Mouse (Mus musculus): ENCODE results near the gene Cdc42se2. TPM values are rescaled to one million over a fixed set of nuclear protein-coding genes. Genes with fewer than 3 reads are reported as not detected.
A peak's percentile ranks its signal among the peaks of the same experiment; 100 is the strongest.

Gene Cdc42se2
- total and polyA plus RNA-seq, 2 experiments from 2014 or later, result 137 to 150 TPM

- Histone ChIP-seq H3K9me3 (ENCODE audit: low read length) (no peaks in the 10 kb centered on the region), H3K36me3 (ENCODE audit: insufficient read depth) (peaks cover 4% of the 10 kb centered on the region; the same call in 1 of the 2 replicates), H3K27me3 (ENCODE audit: insufficient read depth, low read length) (no peaks in the 10 kb centered on the region), H3K4me1 (ENCODE audit: insufficient read depth) (no peaks in the 10 kb centered on the region), H3K4me3 (ENCODE audit: low read depth, low read length) (no peak overlapping the region), H3K27ac (ENCODE audit: low read depth, low read length) (no peak overlapping the region), H3K9ac (no peak overlapping the region), H3K4me2 (ENCODE audit: low read depth) (no peak overlapping the region)
- ATAC-seq, result no peak
- WGBS, result 85% methylated on average over 2 of the region's 2 CpGs
- no peak for DNase-seq
- TF ChIP-seq CTCF (IDR thresholded peaks at IDR 0.05; ENCODE audit: low read depth), result no peak
These were observed 59.1 kb downstream of the Cdc42se2 start for GRCm38 (mm10) chr11:54728371-54728770.

DNA sequence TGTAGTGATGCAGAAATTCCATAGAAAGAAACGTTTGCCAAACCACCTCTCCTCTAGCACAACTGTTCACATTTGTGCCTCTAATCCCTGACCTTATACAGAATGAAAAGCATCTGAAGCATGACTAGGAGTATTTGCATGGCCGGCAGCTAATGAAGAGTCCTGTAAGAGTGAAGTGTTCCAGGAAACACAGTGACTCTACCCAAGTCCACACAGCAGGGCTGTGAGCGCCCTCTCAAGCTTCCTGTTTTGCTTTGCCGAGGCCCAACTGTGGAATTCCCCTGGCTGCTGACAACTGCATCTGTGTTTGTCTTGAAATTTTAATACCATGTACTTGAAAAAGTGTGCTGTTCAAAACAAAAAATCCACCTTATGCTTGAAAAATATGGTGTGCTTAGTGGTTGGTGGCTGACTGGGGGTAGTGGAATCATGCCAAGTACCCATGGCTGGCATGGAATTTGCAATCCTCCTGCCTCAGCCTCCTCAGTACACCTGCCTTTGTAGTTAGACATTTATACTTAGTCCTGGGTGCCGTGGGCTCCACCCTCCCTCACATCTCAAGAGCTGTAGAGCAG is 60.1 kb downstream of the Cdc42se2 start:
- Histone ChIP-seq H3K4me2 (ENCODE audit: low read depth) (no peak overlapping the region), H3K9me3 (ENCODE audit: low read length) (no peaks in the 10 kb centered on the region), H3K36me3 (ENCODE audit: insufficient read depth) (peaks cover 10% of the 10 kb centered on the region), H3K4me3 (ENCODE audit: low read depth, low read length) (no peak overlapping the region), H3K9ac (no peak overlapping the region), H3K27ac (ENCODE audit: low read depth, low read length) (no peak overlapping the region), H3K27me3 (ENCODE audit: insufficient read depth, low read length) (no peaks in the 10 kb centered on the region), H3K4me1 (ENCODE audit: insufficient read depth) (no peaks in the 10 kb centered on the region)
- DNase-seq (no peak), ATAC-seq (no peak)
- 62% methylated on average over 5 of the region's 5 CpGs for WGBS
- TF ChIP-seq CTCF (IDR thresholded peaks at IDR 0.05; ENCODE audit: low read depth), result no peak

DNA sequence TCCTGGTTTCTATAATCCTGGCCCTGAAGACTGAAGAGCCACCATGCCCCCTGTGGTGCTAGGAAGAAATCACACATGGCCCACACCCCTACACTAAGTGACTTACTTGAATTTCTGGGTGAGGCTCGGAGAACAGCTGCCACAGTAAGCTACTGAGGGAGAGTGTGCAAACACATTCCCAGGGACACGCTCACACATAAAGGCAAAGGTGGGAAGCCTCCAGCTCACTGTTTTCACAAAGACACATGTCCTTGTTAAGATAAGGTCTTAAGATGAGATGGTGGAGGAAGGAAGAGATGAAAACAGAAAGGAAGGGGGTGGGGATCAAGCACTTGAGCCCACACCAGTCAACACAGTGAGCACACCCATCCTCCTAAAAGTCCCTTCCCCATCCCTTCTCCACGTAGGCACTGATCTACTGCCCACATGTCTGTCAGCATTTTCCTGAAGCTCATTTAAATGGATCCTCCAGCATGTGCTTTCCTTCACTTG is 60.9 kb downstream of the Cdc42se2 start:
- no peak for ATAC-seq
- Histone ChIP-seq H3K36me3 (ENCODE audit: insufficient read depth) (peaks cover 18% of the 10 kb centered on the region), H3K9ac (no peak overlapping the region), H3K4me3 (ENCODE audit: low read depth, low read length) (no peak overlapping the region), H3K27me3 (ENCODE audit: insufficient read depth, low read length) (no peaks in the 10 kb centered on the region), H3K9me3 (ENCODE audit: low read length) (no peaks in the 10 kb centered on the region), H3K4me1 (ENCODE audit: insufficient read depth) (no peaks in the 10 kb centered on the region), H3K4me2 (ENCODE audit: low read depth) (no peak overlapping the region), H3K27ac (ENCODE audit: low read depth, low read length) (no peak overlapping the region)
- no peak for DNase-seq
- 86% methylated on average over 3 of the region's 3 CpGs for WGBS
- TF ChIP-seq CTCF (IDR thresholded peaks at IDR 0.05; ENCODE audit: low read depth), result no peak

DNA sequence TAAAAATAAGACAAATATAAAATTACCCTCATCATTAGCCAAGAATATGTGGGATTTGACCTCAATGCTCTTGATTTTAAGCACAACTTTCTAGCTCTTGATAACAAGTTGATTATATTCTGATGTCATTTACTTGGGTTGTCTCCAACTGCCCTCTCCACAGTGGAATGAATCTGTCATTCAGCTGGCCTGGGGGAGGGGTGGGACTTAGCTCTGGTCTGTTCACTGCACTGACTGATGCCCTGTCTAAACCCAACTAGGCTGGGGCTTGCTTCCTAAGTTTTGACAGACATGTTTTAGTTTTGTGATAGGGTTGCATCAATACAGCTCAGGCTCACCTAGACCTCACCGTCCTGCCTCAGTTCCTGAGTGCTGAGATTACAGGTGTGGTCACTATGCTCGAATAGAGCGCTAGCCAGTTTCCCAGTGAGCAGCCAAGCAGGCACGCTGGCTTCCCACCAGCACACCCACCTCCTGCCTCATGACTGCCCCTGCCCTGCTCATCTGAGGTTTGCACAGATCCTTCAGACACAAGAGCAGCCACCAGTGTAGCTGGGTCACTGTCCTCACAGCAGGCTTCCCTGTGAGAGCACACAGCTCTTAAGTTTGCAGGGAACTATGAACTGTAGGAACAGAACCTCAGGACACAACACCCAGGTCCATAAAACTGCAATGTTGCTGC is 63.0 kb downstream of the Cdc42se2 start:
- no peak overlapping the region for H3K4me2 ChIP-seq (ENCODE audit: low read depth)
- H3K9me3 ChIP-seq (ENCODE audit: low read length), result no peaks in the 10 kb centered on the region
- peak; percentile 59; the same call in 1 of the 2 replicates for ATAC-seq
- H3K27me3 ChIP-seq (ENCODE audit: insufficient read depth, low read length), result no peaks in the 10 kb centered on the region
- no peak for TF ChIP-seq CTCF (IDR thresholded peaks at IDR 0.05; ENCODE audit: low read depth)
- H3K27ac ChIP-seq (ENCODE audit: low read depth, low read length), result no peak overlapping the region
- WGBS, result 53% methylated on average over 4 of the region's 4 CpGs
- H3K9ac ChIP-seq, result no peak overlapping the region
- H3K4me1 ChIP-seq (ENCODE audit: insufficient read depth), result no peaks in the 10 kb centered on the region
- peak; percentile 45 for DNase-seq
- H3K36me3 ChIP-seq (ENCODE audit: insufficient read depth), result peaks cover 28% of the 10 kb centered on the region
- H3K4me3 ChIP-seq (ENCODE audit: low read depth, low read length), result no peak overlapping the region

DNA sequence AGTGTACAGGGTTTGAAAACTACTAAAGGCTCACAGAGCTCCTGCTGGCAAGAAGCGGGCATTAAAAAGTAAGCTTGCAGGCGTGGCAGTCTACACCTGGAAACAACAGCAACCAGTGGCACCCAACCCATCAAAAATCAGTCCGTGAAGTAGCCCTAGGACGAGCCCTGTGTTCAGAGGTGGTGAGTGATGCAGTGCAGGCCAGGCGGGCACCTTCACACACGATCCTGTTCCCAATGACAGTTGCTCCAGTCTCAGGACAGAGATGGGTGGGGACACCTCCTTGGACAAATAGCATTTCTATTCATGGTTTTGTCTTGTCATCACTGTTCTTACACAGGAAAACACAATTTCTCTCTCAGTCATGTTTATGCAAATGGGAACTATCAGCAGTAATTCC is 65.4 kb downstream of the Cdc42se2 start:
- no peak overlapping the region for H3K4me2 ChIP-seq (ENCODE audit: low read depth)
- H3K27ac ChIP-seq (ENCODE audit: low read depth, low read length), result no peak overlapping the region
- WGBS, result 94% methylated on average over 6 of the region's 6 CpGs
- TF ChIP-seq CTCF (IDR thresholded peaks at IDR 0.05; ENCODE audit: low read depth), result no peak
- ATAC-seq (no peak), DNase-seq (no peak)
- H3K4me3 ChIP-seq (ENCODE audit: low read depth, low read length), result no peak overlapping the region
- H3K4me1 ChIP-seq (ENCODE audit: insufficient read depth), result no peaks in the 10 kb centered on the region
- H3K9me3 ChIP-seq (ENCODE audit: low read length), result no peaks in the 10 kb centered on the region
- H3K27me3 ChIP-seq (ENCODE audit: insufficient read depth, low read length), result no peaks in the 10 kb centered on the region
- H3K36me3 ChIP-seq (ENCODE audit: insufficient read depth), result peaks cover 35% of the 10 kb centered on the region
- no peak overlapping the region for H3K9ac ChIP-seq

- H3K36me3 ChIP-seq (ENCODE audit: insufficient read depth), result peaks cover 49% of the 10 kb centered on the region
- H3K27ac ChIP-seq (ENCODE audit: low read depth, low read length), result no peak overlapping the region
- WGBS, result 89% methylated on average over 3 of the region's 3 CpGs
These were observed 68.9 kb downstream of the Cdc42se2 start for GRCm38 (mm10) chr11:54718601-54719000.

DNA sequence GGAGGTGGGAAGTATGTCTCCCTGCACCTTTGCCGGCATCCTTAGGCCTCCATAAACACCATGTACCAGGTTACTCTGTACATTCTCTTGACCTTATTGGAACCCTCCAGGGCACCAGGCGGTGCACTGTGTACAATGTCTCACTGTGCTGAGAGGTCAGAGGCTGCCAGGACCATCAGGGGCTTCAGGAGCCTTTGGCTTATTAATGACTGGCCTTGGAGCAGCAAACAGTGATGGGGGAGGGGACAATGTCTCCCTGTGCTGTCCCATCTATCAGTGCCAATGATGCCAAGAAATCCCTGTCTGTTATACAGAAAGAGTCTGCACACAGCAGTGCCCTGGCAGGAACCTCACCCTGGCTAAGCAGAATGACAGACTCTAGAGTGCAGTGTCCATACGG is 69.6 kb downstream of the Cdc42se2 start:
- WGBS, result 88% methylated on average over 3 of the region's 3 CpGs
- no peaks in the 10 kb centered on the region for H3K9me3 ChIP-seq (ENCODE audit: low read length)
- H3K4me1 ChIP-seq (ENCODE audit: insufficient read depth), result no peaks in the 10 kb centered on the region
- peaks cover 45% of the 10 kb centered on the region for H3K36me3 ChIP-seq (ENCODE audit: insufficient read depth)
- DNase-seq (no peak), ATAC-seq (no peak)
- H3K9ac ChIP-seq, result no peak overlapping the region
- H3K4me3 ChIP-seq (ENCODE audit: low read depth, low read length), result no peak overlapping the region
- no peak overlapping the region for H3K4me2 ChIP-seq (ENCODE audit: low read depth)
- no peaks in the 10 kb centered on the region for H3K27me3 ChIP-seq (ENCODE audit: insufficient read depth, low read length)
- no peak overlapping the region for H3K27ac ChIP-seq (ENCODE audit: low read depth, low read length)
- no peak for TF ChIP-seq CTCF (IDR thresholded peaks at IDR 0.05; ENCODE audit: low read depth)

More at GRCm38 (mm10) chr11:54718601-54719000, 68.9 kb downstream of the Cdc42se2 start:
- Histone ChIP-seq H3K9ac (no peak overlapping the region), H3K9me3 (ENCODE audit: low read length) (no peaks in the 10 kb centered on the region), H3K4me1 (ENCODE audit: insufficient read depth) (no peaks in the 10 kb centered on the region), H3K4me2 (ENCODE audit: low read depth) (no peak overlapping the region), H3K27me3 (ENCODE audit: insufficient read depth, low read length) (no peaks in the 10 kb centered on the region), H3K4me3 (ENCODE audit: low read depth, low read length) (no peak overlapping the region)
- TF ChIP-seq CTCF (IDR thresholded peaks at IDR 0.05; ENCODE audit: low read depth), result no peak
- no peak for DNase-seq
- ATAC-seq, result no peak

Data from forebrain, postnatal 0 days (tissue).